Mouse (Mus musculus): Measurements from ENCODE around the gene Spats2l. TPM values are rescaled to one million over a fixed set of nuclear protein-coding genes. Genes with fewer than 3 reads are reported as not detected.

The Spats2l gene
- polyA plus RNA-seq, 1 experiment from 2014 or later = 130 TPM

DNA sequence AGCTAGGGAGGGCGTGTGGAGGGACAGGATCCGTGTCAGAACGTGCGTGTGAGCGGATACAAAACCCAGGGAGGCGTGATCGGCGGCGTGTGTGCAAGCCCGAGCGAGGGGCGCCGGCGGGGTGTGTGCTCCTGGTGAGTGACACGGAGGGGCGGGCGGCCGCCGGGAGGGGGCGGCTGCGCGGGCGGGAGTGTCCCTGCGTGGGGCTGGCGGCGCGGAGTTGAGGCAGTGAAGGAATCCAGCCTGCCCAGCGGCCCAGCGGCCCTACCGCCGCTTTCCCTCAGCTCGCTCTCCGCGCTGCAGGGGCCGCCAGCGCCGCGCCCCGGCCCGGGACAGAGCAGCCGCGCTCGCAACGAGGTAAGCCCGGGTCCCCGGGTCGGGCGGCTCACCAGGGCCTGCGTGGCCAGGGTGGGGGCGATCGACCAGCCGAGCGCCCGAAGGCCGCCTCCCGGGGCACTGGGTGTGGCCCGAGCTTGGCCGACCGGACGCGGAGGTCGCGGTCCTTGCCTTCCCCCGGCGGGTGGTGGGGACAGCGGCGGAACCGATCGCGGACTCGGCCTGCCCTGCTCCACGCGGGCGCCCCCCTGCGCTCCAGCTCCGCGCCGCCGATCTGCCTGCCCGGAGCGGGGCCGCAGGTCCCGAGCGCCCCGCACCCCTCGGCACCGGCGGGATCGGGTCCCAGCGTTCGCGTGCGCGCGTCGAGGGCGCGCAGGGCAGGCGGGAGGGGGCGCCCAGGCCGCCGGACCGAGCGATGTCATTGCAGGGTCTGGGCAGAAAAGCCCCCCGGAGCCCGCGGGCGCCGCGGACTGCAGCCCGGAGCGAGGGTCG, 920 bp downstream of the Spats2l start:
- no peaks in the 10 kb centered on the region for H3K36me3 ChIP-seq (ENCODE audit: control insufficient read depth, insufficient read depth, low read length)
- peaks cover 5% of the 10 kb centered on the region; the same call in 1 of the 2 replicates for H3K4me1 ChIP-seq (ENCODE audit: control insufficient read depth, insufficient read depth, low read length)
- WGBS = under 1% methylated on average over 108 of the region's 113 CpGs
- H3K4me3 ChIP-seq (ENCODE audit: low read depth, low read length) = peak overlapping the region; percentile 85
- no peaks in the 10 kb centered on the region for H3K27me3 ChIP-seq (ENCODE audit: control insufficient read depth, insufficient read depth, low read length)
- H3K9me3 ChIP-seq (ENCODE audit: control insufficient read depth, low read depth, low read length) = no peaks in the 10 kb centered on the region
- H3K27ac ChIP-seq (ENCODE audit: low read length) = peak overlapping the region; percentile 99
- peak overlapping the region; percentile 97 for H3K9ac ChIP-seq (replicated peaks; ENCODE audit: low read depth, low read length)
- peak overlapping the region; percentile 76 for H3K4me2 ChIP-seq (replicated peaks; ENCODE audit: low read depth, low read length)
- ATAC-seq (ENCODE audit: insufficient number of reproducible peaks, insufficient read depth, low FRiP score, low read depth) = peak; percentile 88

DNA sequence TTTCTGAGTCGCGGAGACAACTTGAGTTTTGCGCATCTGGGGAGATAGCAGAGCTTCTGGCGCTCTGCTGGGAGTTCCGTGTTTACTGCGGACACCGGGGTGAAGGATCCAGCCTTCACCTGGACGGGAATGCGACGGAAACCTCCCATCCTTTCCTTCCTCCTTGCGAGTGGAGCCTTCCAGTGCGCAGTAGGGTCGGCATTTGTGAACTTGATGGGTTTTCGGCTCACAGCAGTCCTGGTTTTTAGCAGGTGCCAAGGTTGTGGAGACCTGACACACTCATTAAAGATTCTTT, 1.5 kb downstream of the Spats2l start:
- H3K9me3 ChIP-seq (ENCODE audit: control insufficient read depth, low read depth, low read length) = no peaks in the 10 kb centered on the region
- ATAC-seq (ENCODE audit: insufficient number of reproducible peaks, insufficient read depth, low FRiP score, low read depth) = no peak
- peak overlapping the region; percentile 97 for H3K9ac ChIP-seq (replicated peaks; ENCODE audit: low read depth, low read length)
- no peaks in the 10 kb centered on the region for H3K27me3 ChIP-seq (ENCODE audit: control insufficient read depth, insufficient read depth, low read length)
- H3K27ac ChIP-seq (ENCODE audit: low read length) = peak overlapping the region; percentile 99
- H3K4me1 ChIP-seq (ENCODE audit: control insufficient read depth, insufficient read depth, low read length) = peaks cover 5% of the 10 kb centered on the region; the same call in 1 of the 2 replicates
- H3K4me3 ChIP-seq (ENCODE audit: low read depth, low read length) = peak overlapping the region; percentile 85
- peak overlapping the region; percentile 76 for H3K4me2 ChIP-seq (replicated peaks; ENCODE audit: low read depth, low read length)
- no peaks in the 10 kb centered on the region for H3K36me3 ChIP-seq (ENCODE audit: control insufficient read depth, insufficient read depth, low read length)
- under 1% methylated on average over 14 of the region's 14 CpGs for WGBS

DNA sequence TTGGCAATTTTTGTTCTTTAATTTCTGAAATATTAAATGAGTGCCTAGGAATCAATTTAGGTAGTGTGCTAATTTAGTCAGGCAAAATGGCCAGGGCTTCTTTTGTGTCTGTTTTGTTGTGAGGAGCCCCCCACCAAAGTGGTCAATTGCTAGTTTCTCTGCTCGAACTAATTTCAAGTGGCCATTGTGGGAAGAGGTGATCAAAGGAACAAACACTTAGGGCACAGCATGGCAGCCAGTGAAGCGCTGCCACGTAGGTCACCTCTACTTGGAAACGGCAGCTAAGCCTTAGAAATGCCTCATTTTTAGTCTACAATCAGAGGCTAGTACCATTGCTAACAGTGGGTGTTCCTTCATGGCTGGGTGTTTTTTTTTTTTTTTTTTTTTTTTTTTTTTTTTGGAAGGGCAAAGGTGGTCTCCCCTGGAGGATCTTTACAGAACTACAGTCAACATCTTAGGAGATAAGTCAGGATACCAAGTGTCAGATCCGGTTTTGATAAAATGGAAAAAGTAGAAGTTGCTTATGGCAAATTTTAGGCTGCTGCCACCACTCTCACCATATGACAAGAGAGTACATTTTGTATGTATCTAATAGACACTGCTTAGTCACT, 2.8 kb downstream of the Spats2l start:
- 59% methylated on average over 5 of the region's 5 CpGs for WGBS
- no peaks in the 10 kb centered on the region for H3K36me3 ChIP-seq (ENCODE audit: control insufficient read depth, insufficient read depth, low read length)

DNA sequence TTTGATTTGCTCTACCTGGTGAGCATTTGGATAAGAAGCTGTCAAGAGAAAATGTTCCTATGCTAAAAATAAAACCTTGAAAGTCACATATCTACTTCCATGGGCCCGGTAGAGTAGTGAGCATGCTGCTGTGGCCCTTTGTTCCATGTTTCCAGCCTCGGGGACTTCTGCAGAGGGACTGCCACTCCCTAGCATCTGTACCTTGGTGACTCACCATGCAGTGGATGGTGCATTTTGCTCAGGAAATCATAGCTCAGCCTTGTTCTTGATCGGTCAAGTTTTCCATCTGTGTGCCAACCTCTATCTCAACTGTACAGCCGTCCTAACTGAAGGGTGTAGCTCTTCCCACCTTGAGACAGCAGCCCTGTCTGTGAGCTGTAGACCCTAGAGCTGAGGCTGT, 10.3 kb downstream of the Spats2l start:
- WGBS = 81% methylated on average over 4 of the region's 4 CpGs
- Histone ChIP-seq H3K9ac (replicated peaks; ENCODE audit: low read depth, low read length) (no peak overlapping the region), H3K36me3 (ENCODE audit: control insufficient read depth, insufficient read depth, low read length) (no peaks in the 10 kb centered on the region; the same call in 1 of the 2 replicates), H3K27me3 (ENCODE audit: control insufficient read depth, insufficient read depth, low read length) (no peaks in the 10 kb centered on the region), H3K4me2 (replicated peaks; ENCODE audit: low read depth, low read length) (no peak overlapping the region), H3K27ac (ENCODE audit: low read length) (no peak overlapping the region), H3K4me3 (ENCODE audit: low read depth, low read length) (no peak overlapping the region), H3K4me1 (ENCODE audit: control insufficient read depth, insufficient read depth, low read length) (peaks cover 5% of the 10 kb centered on the region; the same call in 1 of the 2 replicates), H3K9me3 (ENCODE audit: control insufficient read depth, low read depth, low read length) (no peaks in the 10 kb centered on the region)
- no peak for ATAC-seq (ENCODE audit: insufficient number of reproducible peaks, insufficient read depth, low FRiP score, low read depth)

More for the DNA sequence above, 2.8 kb downstream of the Spats2l start:
- no peak for ATAC-seq (ENCODE audit: insufficient number of reproducible peaks, insufficient read depth, low FRiP score, low read depth)
- Histone ChIP-seq H3K4me2 (replicated peaks; ENCODE audit: low read depth, low read length) (peak overlapping the region; percentile 76; the same call in 1 of the 2 replicates), H3K4me3 (ENCODE audit: low read depth, low read length) (no peak overlapping the region), H3K27ac (ENCODE audit: low read length) (no peak overlapping the region), H3K27me3 (ENCODE audit: control insufficient read depth, insufficient read depth, low read length) (no peaks in the 10 kb centered on the region), H3K9ac (replicated peaks; ENCODE audit: low read depth, low read length) (no peak overlapping the region), H3K9me3 (ENCODE audit: control insufficient read depth, low read depth, low read length) (no peaks in the 10 kb centered on the region), H3K4me1 (ENCODE audit: control insufficient read depth, insufficient read depth, low read length) (peaks cover 5% of the 10 kb centered on the region; the same call in 1 of the 2 replicates)

DNA sequence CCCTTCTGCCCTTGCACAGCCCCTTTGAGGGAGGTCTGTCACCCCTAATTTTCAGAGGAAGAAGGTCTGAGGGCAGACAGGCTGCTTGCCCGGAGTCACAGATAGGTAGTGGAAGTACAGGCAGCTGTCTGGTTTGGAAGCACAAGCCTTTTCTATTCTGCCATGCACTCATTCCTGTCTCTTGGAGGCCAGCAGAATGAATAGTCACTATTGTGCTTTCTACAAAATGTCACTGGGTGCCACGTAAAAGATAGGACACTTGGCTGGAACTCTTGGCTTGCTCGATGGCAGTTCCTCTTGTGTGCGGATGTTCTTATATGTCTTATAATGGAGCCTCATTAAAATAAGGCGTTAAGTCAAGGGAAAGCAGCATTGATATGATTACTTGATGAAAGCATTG, 15.9 kb downstream of the Spats2l start:
- WGBS = 90% methylated on average over 5 of the region's 5 CpGs
- no peak for ATAC-seq (ENCODE audit: insufficient number of reproducible peaks, insufficient read depth, low FRiP score, low read depth)
- no peak overlapping the region for H3K4me3 ChIP-seq (ENCODE audit: low read depth, low read length)
- 0 out of 2 replicates have a peak, but pooled peaks cover 4% of the 10 kb centered on the region for H3K4me1 ChIP-seq (ENCODE audit: control insufficient read depth, insufficient read depth, low read length)
- no peaks in the 10 kb centered on the region for H3K9me3 ChIP-seq (ENCODE audit: control insufficient read depth, low read depth, low read length)
- H3K4me2 ChIP-seq (replicated peaks; ENCODE audit: low read depth, low read length) = no peak overlapping the region
- no peaks in the 10 kb centered on the region for H3K36me3 ChIP-seq (ENCODE audit: control insufficient read depth, insufficient read depth, low read length)
- no peak overlapping the region for H3K27ac ChIP-seq (ENCODE audit: low read length)
- no peak overlapping the region for H3K9ac ChIP-seq (replicated peaks; ENCODE audit: low read depth, low read length)
- H3K27me3 ChIP-seq (ENCODE audit: control insufficient read depth, insufficient read depth, low read length) = no peaks in the 10 kb centered on the region

DNA sequence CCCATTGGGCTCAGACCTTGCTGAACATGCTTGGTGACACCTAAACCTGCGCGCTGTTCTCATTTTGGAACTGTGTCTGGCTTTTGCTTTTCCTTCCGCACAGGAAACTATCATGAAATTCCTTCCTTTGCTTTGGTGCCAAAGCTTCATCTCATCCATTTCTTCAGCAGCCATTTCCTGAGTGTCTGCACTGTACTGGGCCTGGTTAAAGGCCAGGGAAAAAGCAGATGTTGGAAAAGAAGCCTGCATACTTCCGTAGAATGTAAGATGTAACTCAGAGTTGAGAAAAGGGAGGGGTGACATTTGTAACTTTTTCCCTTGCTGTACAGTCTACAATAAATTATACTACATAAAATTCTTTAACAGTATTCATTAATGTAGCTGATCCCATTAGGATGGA, 18.2 kb downstream of the Spats2l start:
- Histone ChIP-seq H3K4me3 (ENCODE audit: low read depth, low read length) (no peak overlapping the region), H3K36me3 (ENCODE audit: control insufficient read depth, insufficient read depth, low read length) (no peaks in the 10 kb centered on the region), H3K27me3 (ENCODE audit: control insufficient read depth, insufficient read depth, low read length) (no peaks in the 10 kb centered on the region), H3K4me1 (ENCODE audit: control insufficient read depth, insufficient read depth, low read length) (0 out of 2 replicates have a peak, but pooled peaks cover 4% of the 10 kb centered on the region), H3K9ac (replicated peaks; ENCODE audit: low read depth, low read length) (no peak overlapping the region), H3K27ac (ENCODE audit: low read length) (peak overlapping the region; percentile 35; the same call in 1 of the 2 replicates), H3K4me2 (replicated peaks; ENCODE audit: low read depth, low read length) (no peak overlapping the region), H3K9me3 (ENCODE audit: control insufficient read depth, low read depth, low read length) (no peaks in the 10 kb centered on the region)
- ATAC-seq (ENCODE audit: insufficient number of reproducible peaks, insufficient read depth, low FRiP score, low read depth) = no peak
- WGBS = 60% methylated on average over 4 of the region's 4 CpGs

DNA sequence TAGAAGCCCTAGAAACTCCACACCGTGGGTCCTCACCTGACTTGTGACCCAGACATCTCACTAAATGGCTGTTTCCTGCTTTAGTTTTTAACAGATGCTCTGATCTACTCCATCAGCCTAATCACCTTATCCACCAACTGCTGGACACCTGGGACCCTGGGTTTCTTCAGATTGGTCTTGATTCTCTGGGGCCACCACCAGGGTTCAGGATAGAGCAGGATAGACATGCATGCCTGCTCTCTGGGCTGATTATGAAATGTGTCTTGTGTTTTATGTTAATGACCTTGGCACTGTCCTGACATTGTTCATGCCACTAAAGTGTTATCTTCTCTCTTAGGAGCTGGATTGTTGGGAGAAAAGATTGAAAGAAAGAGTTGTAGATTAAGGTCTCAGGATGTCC, 21.9 kb downstream of the Spats2l start:
- H3K27ac ChIP-seq (ENCODE audit: low read length) = no peak overlapping the region
- 56% methylated on average over 1 of the region's 1 CpGs for WGBS
- no peaks in the 10 kb centered on the region for H3K36me3 ChIP-seq (ENCODE audit: control insufficient read depth, insufficient read depth, low read length)
- no peaks in the 10 kb centered on the region for H3K9me3 ChIP-seq (ENCODE audit: control insufficient read depth, low read depth, low read length)
- ATAC-seq (ENCODE audit: insufficient number of reproducible peaks, insufficient read depth, low FRiP score, low read depth) = no peak
- 0 out of 2 replicates have a peak, but pooled peaks cover 4% of the 10 kb centered on the region for H3K4me1 ChIP-seq (ENCODE audit: control insufficient read depth, insufficient read depth, low read length)
- no peak overlapping the region for H3K9ac ChIP-seq (replicated peaks; ENCODE audit: low read depth, low read length)
- H3K4me3 ChIP-seq (ENCODE audit: low read depth, low read length) = no peak overlapping the region
- no peaks in the 10 kb centered on the region for H3K27me3 ChIP-seq (ENCODE audit: control insufficient read depth, insufficient read depth, low read length)
- H3K4me2 ChIP-seq (replicated peaks; ENCODE audit: low read depth, low read length) = no peak overlapping the region

DNA sequence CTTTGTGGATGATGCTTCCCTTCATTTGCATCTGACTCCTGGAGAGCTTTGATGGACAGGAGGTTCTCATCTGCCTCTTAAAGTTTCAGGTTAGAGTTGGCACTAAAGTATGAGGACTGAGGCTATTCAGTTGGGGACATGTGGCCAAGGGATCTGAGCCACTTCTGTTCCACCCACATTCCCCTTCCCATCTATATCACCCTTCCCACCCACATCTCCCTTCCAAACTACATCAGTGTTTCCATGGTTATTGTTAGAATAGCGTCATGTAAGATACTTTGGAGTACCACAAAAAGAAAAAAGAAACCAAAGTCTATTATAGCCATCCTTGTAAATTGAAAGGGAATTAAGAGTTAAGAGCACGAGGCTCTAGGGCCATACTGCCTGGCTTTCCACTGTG, 25.4 kb downstream of the Spats2l start:
- no peaks in the 10 kb centered on the region for H3K4me1 ChIP-seq (ENCODE audit: control insufficient read depth, insufficient read depth, low read length)
- H3K4me3 ChIP-seq (ENCODE audit: low read depth, low read length) = no peak overlapping the region
- H3K27ac ChIP-seq (ENCODE audit: low read length) = no peak overlapping the region
- H3K9ac ChIP-seq (replicated peaks; ENCODE audit: low read depth, low read length) = no peak overlapping the region
- WGBS = 90% methylated on average over 2 of the region's 2 CpGs
- H3K9me3 ChIP-seq (ENCODE audit: control insufficient read depth, low read depth, low read length) = no peaks in the 10 kb centered on the region
- H3K36me3 ChIP-seq (ENCODE audit: control insufficient read depth, insufficient read depth, low read length) = peaks cover 5% of the 10 kb centered on the region
- no peak for ATAC-seq (ENCODE audit: insufficient number of reproducible peaks, insufficient read depth, low FRiP score, low read depth)
- H3K27me3 ChIP-seq (ENCODE audit: control insufficient read depth, insufficient read depth, low read length) = no peaks in the 10 kb centered on the region
- H3K4me2 ChIP-seq (replicated peaks; ENCODE audit: low read depth, low read length) = no peak overlapping the region

All from stomach, embryonic 14.5 days (tissue).